Mouse (Mus musculus) megakaryocyte progenitor cell, adult 5-6 weeks (primary cell): Measurements from ENCODE around the gene Meis2. TPM values are rescaled to one million over a fixed set of nuclear protein-coding genes. Genes with fewer than 3 reads are reported as not detected.

Experiments
- ATAC-seq: replicated peaks from 2 replicates; pipeline ENCODE4 v1.8.0; 2016; ENCODE audit warnings: mild to moderate bottlenecking, moderate TSS enrichment, inconsistent platforms; ENCODE audit not compliant: poor library complexity
- total RNA-seq, 2 experiments: library from RNA; stranded (forward) in 1 of 2; stranded (reverse) in 1 of 2; fragments of 157-497, 149-512 nt in 1 of 2; fragments of 200-1000 nt in 1 of 2; gene quantifications; 2 replicates each; pipeline versions ENCODE4 v1.2.3 to v1.2.4; 2015 to 2017

Gene Meis2
- total RNA-seq, 2 experiments from 2014 or later: not detected

GRCm38 (mm10) chr2:116001352-116002138, 64.1 kb downstream of the Meis2 start:
- no peak for ATAC-seq

- no peak for ATAC-seq
Observed at GRCm38 (mm10) chr2:116000514-116000913, 65.1 kb downstream of the Meis2 start.

- no peak for ATAC-seq
Observed at GRCm38 (mm10) chr2:115998802-115999201, 66.8 kb downstream of the Meis2 start.

GRCm38 (mm10) chr2:115996438-115996837, 69.2 kb downstream of the Meis2 start:
- no peak for ATAC-seq

GRCm38 (mm10) chr2:115993877-115994276, 71.8 kb downstream of the Meis2 start:
- ATAC-seq: no peak

- ATAC-seq: no peak
Observed at GRCm38 (mm10) chr2:115989249-115989648, 76.4 kb downstream of the Meis2 start.

- no peak for ATAC-seq
Observed at GRCm38 (mm10) chr2:115988448-115988847, 77.2 kb downstream of the Meis2 start.

- ATAC-seq: 0 out of 2 replicates have a peak, but pooled peaks have one; percentile 26
Observed at GRCm38 (mm10) chr2:115984952-115985351, 80.7 kb downstream of the Meis2 start.

- no peak for ATAC-seq
Observed at GRCm38 (mm10) chr2:115984487-115984886, 81.2 kb downstream of the Meis2 start.

- no peak for ATAC-seq
Observed at GRCm38 (mm10) chr2:115980490-115980889, 85.1 kb downstream of the Meis2 start.

GRCm38 (mm10) chr2:115979683-115980476, 85.8 kb downstream of the Meis2 start:
- no peak for ATAC-seq

- no peak for ATAC-seq
Observed at GRCm38 (mm10) chr2:115978666-115979065, 87.0 kb downstream of the Meis2 start.

GRCm38 (mm10) chr2:115971296-115971805, 94.3 kb downstream of the Meis2 start:
- no peak for ATAC-seq

- no peak for ATAC-seq
Observed at GRCm38 (mm10) chr2:115970091-115970820, 95.4 kb downstream of the Meis2 start.

GRCm38 (mm10) chr2:115969201-115969600, 96.4 kb downstream of the Meis2 start:
- ATAC-seq: no peak

- ATAC-seq: no peak
Observed at GRCm38 (mm10) chr2:115964911-115965310, 100.7 kb downstream of the Meis2 start.

- ATAC-seq: no peak
Observed at GRCm38 (mm10) chr2:115963293-115963835, 102.3 kb downstream of the Meis2 start.

GRCm38 (mm10) chr2:115962728-115963127, 102.9 kb downstream of the Meis2 start:
- ATAC-seq: no peak

GRCm38 (mm10) chr2:115962113-115962512, 103.5 kb downstream of the Meis2 start:
- ATAC-seq: no peak

GRCm38 (mm10) chr2:115960615-115961014, 105.0 kb downstream of the Meis2 start:
- no peak for ATAC-seq

GRCm38 (mm10) chr2:115956786-115957185, 108.9 kb downstream of the Meis2 start:
- ATAC-seq: no peak
